13 mouse cellular contexts compared by ENCODE assay signal in the genomic region with DNA sequence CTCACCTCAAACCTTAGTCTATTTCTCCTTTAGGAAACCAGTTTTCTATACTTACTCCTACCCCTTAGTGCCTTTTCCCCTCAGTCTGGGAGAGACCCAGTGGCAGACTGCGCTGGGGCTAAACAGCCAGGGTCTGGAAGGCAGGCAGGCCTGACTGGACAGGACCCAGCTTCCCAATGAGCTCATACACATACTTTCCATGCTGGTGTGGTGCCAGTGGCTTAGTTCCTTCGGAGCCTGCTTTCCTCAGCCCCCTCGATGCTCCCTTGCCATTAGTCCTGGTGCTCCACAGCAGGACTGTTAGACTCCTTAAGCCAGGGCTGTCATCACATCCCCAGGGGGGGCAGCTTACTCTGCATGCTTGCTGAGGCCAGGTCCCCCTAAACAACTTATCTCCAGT. TPM values are rescaled to one million over a fixed set of nuclear protein-coding genes. Genes with fewer than 3 reads are reported as not detected.
DNase-seq lines count a peak whose midpoint lies in the region; ATAC-seq and TF ChIP-seq lines count a peak whose summit lies in the region.
"Had no signal": no experiment of that assay in that cellular context is flagged by ENCODE, and none has a peak within 500 bp of the region (broad histone marks: within the 10 kb centered on the region; RNA-seq: fewer than 3 reads in every experiment).

No protein-coding gene starts in this region.

- no peak for TF ChIP-seq CTCF in MEL (IDR thresholded peaks at IDR 0.05 in 2 of 3, conservative IDR thresholded peaks at IDR 0.05 in 1 of 3; ENCODE audit: control insufficient read depth in 1 of 3, insufficient read depth in 1 of 3, low read depth in 2 of 3, low read length in 3 of 3, poor library complexity in 1 of 3, severe bottlenecking in 1 of 3)
- no peak for TF ChIP-seq CTCF in Patski (IDR thresholded peaks at IDR 0.05)

- no peak overlapping the region for H3K4me2 ChIP-seq in hindbrain, embryonic 13.5 days
- no peak overlapping the region for H3K4me2 ChIP-seq in hindbrain, embryonic 11.5 days (replicated peaks; ENCODE audit: low read depth, low read length)
- H3K4me2 ChIP-seq in limb, embryonic 12.5 days, result no peak overlapping the region

- 65% methylated on average over 3 of the region's 3 CpGs for WGBS in hindbrain, embryonic 13.5 days
- WGBS in hindbrain, embryonic 11.5 days, result 71% methylated on average over 3 of the region's 3 CpGs
- WGBS in limb, embryonic 12.5 days, result 61% methylated on average over 3 of the region's 3 CpGs

- TF ChIP-seq RAD21 in MEL (IDR thresholded peaks at IDR 0.05; ENCODE audit: low read depth, low read length), result no peak

- no peak for DNase-seq in hindbrain, embryonic 11.5 days (ENCODE audit: low spot score)
- peak; percentile 34 for DNase-seq in MEL (ENCODE audit: low read depth, low spot score)
- no peak for DNase-seq in Patski (ENCODE audit: low read depth, low spot score)
- DNase-seq in kidney, postnatal 4 days, result no peak
- no peak for DNase-seq in ovary, postnatal 36 days (ENCODE audit: low spot score)
- no peak for DNase-seq in adrenal gland, postnatal 36 days
- DNase-seq: cerebellum, adult 11-12 months; embryo, embryonic 11 days; kidney, adult 9 months; thymus, adult 18-20 months had no signal

- CTCF ChIA-PET in Patski (lab: Charles Lee), result interaction anchor here (1.0 to 2.2 kb wide), 2 partner anchors 17 to 206 kb away, joined by 3 to 5 read pairs; no protein-coding TSS in a partner anchor

- H3K27me3 ChIP-seq in hindbrain, embryonic 13.5 days, result no peaks in the 10 kb centered on the region
- no peaks in the 10 kb centered on the region for H3K27me3 ChIP-seq in hindbrain, embryonic 11.5 days (ENCODE audit: control insufficient read depth, insufficient read depth, low read length)
- no peaks in the 10 kb centered on the region for H3K27me3 ChIP-seq in MEL (ENCODE audit: control insufficient read depth in 1 of 2, insufficient read depth in 2 of 2, low read length in 2 of 2)
- H3K27me3 ChIP-seq in Patski, result no peaks in the 10 kb centered on the region
- no peaks in the 10 kb centered on the region for H3K27me3 ChIP-seq in limb, embryonic 12.5 days

- no peak overlapping the region for H3K4me3 ChIP-seq in hindbrain, embryonic 13.5 days
- no peak overlapping the region for H3K4me3 ChIP-seq in hindbrain, embryonic 11.5 days (ENCODE audit: low read depth, low read length)
- H3K4me3 ChIP-seq in MEL (ENCODE audit: control insufficient read depth in 1 of 2, insufficient read depth in 1 of 2, low read depth in 2 of 2, low read length in 2 of 2), result no peak overlapping the region
- no peak overlapping the region for H3K4me3 ChIP-seq in limb, embryonic 12.5 days (replicated peaks)

- POLR2A ChIA-PET in Patski (lab: Charles Lee), result interaction anchor here (0.5 to 1.2 kb wide), 2 partner anchors 11 to 213 kb away, joined by 3 to 5 read pairs; no protein-coding TSS in a partner anchor

- peak overlapping the region; percentile 24; the same call in 1 of the 2 replicates for H3K9ac ChIP-seq in hindbrain, embryonic 13.5 days
- H3K9ac ChIP-seq in hindbrain, embryonic 11.5 days (ENCODE audit: low read depth, low read length), result no peak overlapping the region
- no peak overlapping the region; the same call in 1 of the 2 replicates for H3K9ac ChIP-seq in MEL (ENCODE audit: control insufficient read depth, low read depth, low read length, poor library complexity, severe bottlenecking)
- no peak overlapping the region for H3K9ac ChIP-seq in limb, embryonic 12.5 days (replicated peaks)

- no peak overlapping the region for H3K27ac ChIP-seq in hindbrain, embryonic 13.5 days
- H3K27ac ChIP-seq in hindbrain, embryonic 11.5 days (ENCODE audit: low read depth, low read length), result no peak overlapping the region
- H3K27ac ChIP-seq in MEL (ENCODE audit: control insufficient read depth, low read depth, low read length), result no peak overlapping the region
- H3K27ac ChIP-seq in limb, embryonic 12.5 days, result peak overlapping the region; percentile 13; the same call in 1 of the 2 replicates

- H3K79me2 ChIP-seq in MEL (ENCODE audit: control insufficient read depth, insufficient read depth, low read length, poor library complexity), result no peaks in the 10 kb centered on the region

- in situ Hi-C loops in Patski (cut with MboI; ENCODE audit: low pct_unique_long_range_greater_than_20kb), result no loop called here

- peaks cover 4% of the 10 kb centered on the region; the same call in 1 of the 2 replicates for H3K36me3 ChIP-seq in hindbrain, embryonic 13.5 days
- H3K36me3 ChIP-seq in hindbrain, embryonic 11.5 days (ENCODE audit: control insufficient read depth, insufficient read depth, low read length), result no peaks in the 10 kb centered on the region
- H3K36me3 ChIP-seq in MEL (ENCODE audit: control insufficient read depth in 1 of 2, insufficient read depth in 2 of 2, low read length in 2 of 2), result peaks cover 0 to 17% of the 10 kb centered on the region in 2 experiments; a peak in 2 of 4 replicates
- H3K36me3 ChIP-seq in limb, embryonic 12.5 days, result peaks cover 13% of the 10 kb centered on the region

- TF ChIP-seq POLR2A in MEL (IDR thresholded peaks at IDR 0.05; ENCODE audit: control insufficient read depth in 1 of 2, insufficient read depth in 1 of 2, low read depth in 1 of 2, low read length in 2 of 2, poor library complexity in 1 of 2), result no peak

- no peaks in the 10 kb centered on the region for H3K9me3 ChIP-seq in hindbrain, embryonic 13.5 days
- H3K9me3 ChIP-seq in hindbrain, embryonic 11.5 days (ENCODE audit: control insufficient read depth, low read length), result no peaks in the 10 kb centered on the region
- H3K9me3 ChIP-seq in MEL (replicated peaks; ENCODE audit: insufficient read depth, low read length), result no peaks in the 10 kb centered on the region
- H3K9me3 ChIP-seq in limb, embryonic 12.5 days, result no peaks in the 10 kb centered on the region

- H3K4me1 ChIP-seq in hindbrain, embryonic 13.5 days (replicated peaks), result 0 out of 2 replicates have a peak, but pooled peaks cover 3% of the 10 kb centered on the region
- no peaks in the 10 kb centered on the region for H3K4me1 ChIP-seq in hindbrain, embryonic 11.5 days (replicated peaks; ENCODE audit: control insufficient read depth, insufficient read depth, low read length)
- peaks cover 9 to 26% of the 10 kb centered on the region in 2 experiments for H3K4me1 ChIP-seq in MEL (ENCODE audit: control insufficient read depth in 1 of 2, insufficient read depth in 2 of 2, low read length in 2 of 2)
- H3K4me1 ChIP-seq in limb, embryonic 12.5 days (replicated peaks), result peaks cover 26% of the 10 kb centered on the region

- TF ChIP-seq EP300 in MEL (IDR thresholded peaks at IDR 0.05; ENCODE audit: low read depth in 1 of 2, low read length in 2 of 2), result peak in 1 of 2 experiments; percentile 39; a peak in 1 of 4 replicates

- ATAC-seq in hindbrain, embryonic 13.5 days (ENCODE audit: low FRiP score), result no peak
- ATAC-seq in hindbrain, embryonic 11.5 days (ENCODE audit: low FRiP score), result no peak
- ATAC-seq in Patski, result peak; percentile 52
- no peak for ATAC-seq in limb, embryonic 12.5 days (ENCODE audit: insufficient number of reproducible peaks, insufficient read depth, low FRiP score, low TSS enrichment, low read depth)
- ATAC-seq: hindbrain, embryonic 16.5 days had no signal

RNA-seq across cellular contexts. Expression of a gene that starts 14.1 kb away (rescaled TPM):
- 49.1 and 54.9 TPM in 2 replicates for polyA plus RNA-seq in hindbrain, embryonic 13.5 days (2015; fragmentation: Nextera tagmentation; extraction: Ambion mirVana)
- polyA plus RNA-seq in hindbrain, embryonic 11.5 days (2014; fragmentation: Nextera tagmentation; extraction: Ambion mirVana), result 71.2 and 73.1 TPM in 2 replicates
- total RNA-seq in MEL (2012; rRNA removed), result 19.4 and 20.1 TPM in 2 replicates
- 10 to 100 TPM in 1 of 2 experiments, not detected in 1; 29.9 TPM for polyA plus RNA-seq in MEL (2012; ENCODE audit: insufficient read depth in 1 of 2, insufficient read length in 2 of 2, low read depth in 1 of 2, low replicate concordance in 2 of 2, missing spikeins in 1 of 2)
- 35.9 TPM for polyA plus RNA-seq in Patski (2021)
- 149 and 176 TPM in 2 replicates for polyA plus RNA-seq in limb, embryonic 12.5 days (2016; fragmentation: Nextera tagmentation; extraction: Ambion mirVana)
- total RNA-seq in adrenal gland, postnatal 36 days (2021), result 10 to 100 TPM; 42.2 to 54.4 TPM

RNA-seq across cellular contexts. Expression of a gene that starts 18.5 kb away (rescaled TPM):
- polyA plus RNA-seq in hindbrain, embryonic 13.5 days (2015; fragmentation: Nextera tagmentation; extraction: Ambion mirVana), result 29.9 and 32.0 TPM in 2 replicates
- polyA plus RNA-seq in hindbrain, embryonic 11.5 days (2014; fragmentation: Nextera tagmentation; extraction: Ambion mirVana), result 19.7 and 19.9 TPM in 2 replicates
- 53.6 and 55.4 TPM in 2 replicates for total RNA-seq in MEL (2012; rRNA removed)
- polyA plus RNA-seq in MEL (2012; ENCODE audit: insufficient read depth in 1 of 2, insufficient read length in 2 of 2, low read depth in 1 of 2, low replicate concordance in 2 of 2, missing spikeins in 1 of 2), result 100 to 1,000 TPM in 1 of 2 experiments, not detected in 1; 110 TPM
- 185 TPM for polyA plus RNA-seq in Patski (2021)
- 28.3 and 28.7 TPM in 2 replicates for polyA plus RNA-seq in limb, embryonic 12.5 days (2016; fragmentation: Nextera tagmentation; extraction: Ambion mirVana)
- total RNA-seq in adrenal gland, postnatal 36 days (2021), result 100 to 1,000 TPM; 106 to 131 TPM

RNA-seq across cellular contexts. Expression of a gene that starts 18.8 kb away (rescaled TPM):
- polyA plus RNA-seq in hindbrain, embryonic 13.5 days (2015; fragmentation: Nextera tagmentation; extraction: Ambion mirVana), result 298 and 306 TPM in 2 replicates
- polyA plus RNA-seq in hindbrain, embryonic 11.5 days (2014; fragmentation: Nextera tagmentation; extraction: Ambion mirVana), result 206 and 231 TPM in 2 replicates
- 473 and 532 TPM in 2 replicates for total RNA-seq in MEL (2012; rRNA removed)
- 100 to 1,000 TPM in 1 of 2 experiments, not detected in 1; 469 TPM for polyA plus RNA-seq in MEL (2012; ENCODE audit: insufficient read depth in 1 of 2, insufficient read length in 2 of 2, low read depth in 1 of 2, low replicate concordance in 2 of 2, missing spikeins in 1 of 2)
- polyA plus RNA-seq in Patski (2021), result 222 TPM
- 259 and 277 TPM in 2 replicates for polyA plus RNA-seq in limb, embryonic 12.5 days (2016; fragmentation: Nextera tagmentation; extraction: Ambion mirVana)
- 100 to 1,000 TPM; 211 to 217 TPM for total RNA-seq in adrenal gland, postnatal 36 days (2021)

RNA-seq across cellular contexts. Expression of a gene that starts 27.9 kb away (rescaled TPM):
- 5.9 and 6.0 TPM in 2 replicates for polyA plus RNA-seq in hindbrain, embryonic 13.5 days (2015; fragmentation: Nextera tagmentation; extraction: Ambion mirVana)
- 4.3 and 4.8 TPM in 2 replicates for polyA plus RNA-seq in hindbrain, embryonic 11.5 days (2014; fragmentation: Nextera tagmentation; extraction: Ambion mirVana)
- total RNA-seq in MEL (2012; rRNA removed), result 20.1 and 42.4 TPM in 2 replicates
- polyA plus RNA-seq in MEL (2012; ENCODE audit: insufficient read depth in 1 of 2, insufficient read length in 2 of 2, low read depth in 1 of 2, low replicate concordance in 2 of 2, missing spikeins in 1 of 2) (10 to 100 TPM in 1 of 2 experiments, not detected in 1; 65.6 TPM), Patski (2021) (8.2 TPM)
- 3.3 and 5.1 TPM in 2 replicates for polyA plus RNA-seq in limb, embryonic 12.5 days (2016; fragmentation: Nextera tagmentation; extraction: Ambion mirVana)
- total RNA-seq in adrenal gland, postnatal 36 days (2021), result 1 to 10 TPM; 3.8 to 4.0 TPM

RNA-seq across cellular contexts. Expression of a gene that starts 30.4 kb away (rescaled TPM):
- 48.0 and 48.8 TPM in 2 replicates for polyA plus RNA-seq in hindbrain, embryonic 13.5 days (2015; fragmentation: Nextera tagmentation; extraction: Ambion mirVana)
- 37.3 and 40.0 TPM in 2 replicates for polyA plus RNA-seq in hindbrain, embryonic 11.5 days (2014; fragmentation: Nextera tagmentation; extraction: Ambion mirVana)
- total RNA-seq in MEL (2012; rRNA removed), result 28.6 and 38.8 TPM in 2 replicates
- polyA plus RNA-seq in MEL (2012; ENCODE audit: insufficient read depth in 1 of 2, insufficient read length in 2 of 2, low read depth in 1 of 2, low replicate concordance in 2 of 2, missing spikeins in 1 of 2), result 1 to 10 TPM in 1 of 2 experiments, not detected in 1; 4.8 TPM
- polyA plus RNA-seq in Patski (2021), result 0.27 TPM
- 4.3 and 5.0 TPM in 2 replicates for polyA plus RNA-seq in limb, embryonic 12.5 days (2016; fragmentation: Nextera tagmentation; extraction: Ambion mirVana)
- under 1 TPM; 0.66 to 0.79 TPM for total RNA-seq in adrenal gland, postnatal 36 days (2021)
